Mouse (Mus musculus) gonadal fat pad, adult 2 months (tissue): ENCODE measurements around the gene Gpatch1. TPM values are rescaled to one million over a fixed set of nuclear protein-coding genes. Genes with fewer than 3 reads are reported as not detected.

Source experiments
- DNase-seq: peaks from one replicate; pipeline ENCODE4 v3.0.0-alpha.2; 2012; ENCODE audit warnings: low read depth
- polyA plus RNA-seq: library from polyadenylated mRNA; depleted of rRNA; stranded (reverse); fragments of >200 nt; gene quantifications from 2 replicates; pipeline ENCODE4 v1.2.3, GENCODE M21; 2012; rRNA removed

Gpatch1 gene
- 4.1 and 5.2 TPM in 2 replicates for polyA plus RNA-seq

- DNase-seq = no peak
Observed at GRCm38 (mm10) chr7:35317729-35318609, at the start of gene Gpatch1. Gene Gpatch1 (minus strand): TSS chr7:35318440.

- no peak for DNase-seq
Observed at GRCm38 (mm10) chr7:35365161-35365910, 47.1 kb upstream of the Gpatch1 start.

- no peak for DNase-seq
Observed at GRCm38 (mm10) chr7:35362868-35363267, 44.6 kb upstream of the Gpatch1 start.

GRCm38 (mm10) chr7:35362253-35362652 lies 44.0 kb upstream of the Gpatch1 start:
- no peak for DNase-seq

GRCm38 (mm10) chr7:35357621-35358020 lies 39.4 kb upstream of the Gpatch1 start:
- DNase-seq = no peak

- DNase-seq = no peak
Observed at GRCm38 (mm10) chr7:35355303-35355872, 37.1 kb upstream of the Gpatch1 start.

GRCm38 (mm10) chr7:35353306-35353705 lies 35.1 kb upstream of the Gpatch1 start:
- DNase-seq = no peak

GRCm38 (mm10) chr7:35351155-35351554 lies 32.9 kb upstream of the Gpatch1 start:
- DNase-seq = no peak

- DNase-seq = no peak
Observed at GRCm38 (mm10) chr7:35349886-35350684, 31.8 kb upstream of the Gpatch1 start.

- no peak for DNase-seq
Observed at GRCm38 (mm10) chr7:35349022-35349421, 30.8 kb upstream of the Gpatch1 start.

GRCm38 (mm10) chr7:35347918-35348700 lies 29.9 kb upstream of the Gpatch1 start:
- DNase-seq = no peak

- DNase-seq = no peak
Observed at GRCm38 (mm10) chr7:35344785-35345330, 26.6 kb upstream of the Gpatch1 start.

- no peak for DNase-seq
Observed at GRCm38 (mm10) chr7:35342498-35342897, 24.3 kb upstream of the Gpatch1 start.

GRCm38 (mm10) chr7:35341282-35341681 lies 23.0 kb upstream of the Gpatch1 start:
- DNase-seq = no peak

- DNase-seq = no peak
Observed at GRCm38 (mm10) chr7:35340196-35340595, 22.0 kb upstream of the Gpatch1 start.

- no peak for DNase-seq
Observed at GRCm38 (mm10) chr7:35334527-35335452, 16.6 kb upstream of the Gpatch1 start.

GRCm38 (mm10) chr7:35333692-35334526 lies 15.7 kb upstream of the Gpatch1 start, which contains the start of gene Rhpn2:
Gene Rhpn2 (plus strand): TSS chr7:35334170.
- peak; percentile 87 for DNase-seq

GRCm38 (mm10) chr7:35333231-35333651 lies 15.0 kb upstream of the Gpatch1 start:
- DNase-seq = no peak
